Mouse (Mus musculus) CD4-positive naive resting alpha-beta T cell, adult 57 days (primary cell): Measurements from ENCODE around the gene Cnpy2. TPM values are rescaled to one million over a fixed set of nuclear protein-coding genes. Genes with fewer than 3 reads are reported as not detected.

Source experiments
- total RNA-seq: library from RNA; stranded (reverse); gene quantifications from one replicate; pipeline ENCODE4 v1.2.4, GENCODE M21; 2023

Gene Cnpy2
- 29.1 TPM for total RNA-seq

GRCm38 (mm10) chr10:128322141-128323108, at the start of gene Cnpy2:
Gene Cnpy2 (plus strand): TSS chr10:128322459.

GRCm38 (mm10) chr10:128298702-128299171, 23.5 kb upstream of the Cnpy2 start, which contains the start of gene Il23a:
Gene Il23a (minus strand): TSS chr10:128298752.

GRCm38 (mm10) chr10:128303126-128304021, 18.9 kb upstream of the Cnpy2 start, which contains the start of gene Pan2:
Gene Pan2 (plus strand): TSS chr10:128303335.

GRCm38 (mm10) chr10:128337306-128338181, 15.3 kb downstream of the Cnpy2 start, which contains the start of gene Cs:
Gene Cs (plus strand): TSS chr10:128337734.

GRCm38 (mm10) chr10:128368402-128369217, 46.4 kb downstream of the Cnpy2 start, which contains the start of gene Coq10a:
Gene Coq10a (minus strand): TSS chr10:128368997.

GRCm38 (mm10) chr10:128376455-128377211, 54.4 kb downstream of the Cnpy2 start, which contains the start of gene Ankrd52:
Gene Ankrd52 (plus strand): TSS chr10:128377115.

Other genes with a start within 250 kb of the Cnpy2 start
- gene Atp5b, start 239.2 kb upstream of the Cnpy2 start, total RNA-seq, result 586 TPM
- 125 TPM for gene Baz2a, start 230.9 kb upstream of the Cnpy2 start, total RNA-seq
- 49.3 TPM for gene Rbms2, start 142.2 kb upstream of the Cnpy2 start, total RNA-seq
- not detected for gene Gls2, start 128.0 kb upstream of the Cnpy2 start, total RNA-seq
- 16.1 TPM for gene Spryd4, start 110.7 kb upstream of the Cnpy2 start, total RNA-seq
- gene Mip, start 96.6 kb upstream of the Cnpy2 start, total RNA-seq, result not detected
- 30.5 TPM for gene Timeless, start 90.4 kb upstream of the Cnpy2 start, total RNA-seq
- gene Apon, start 68.4 kb upstream of the Cnpy2 start, total RNA-seq, result not detected
- not detected for gene Apof, start 53.8 kb upstream of the Cnpy2 start, total RNA-seq
- gene Stat2, start 51.9 kb upstream of the Cnpy2 start, total RNA-seq, result 64.0 TPM
- not detected for gene Il23a, start 23.7 kb upstream of the Cnpy2 start, total RNA-seq
- 41.8 TPM for gene Pan2, start 19.1 kb upstream of the Cnpy2 start, total RNA-seq
- gene Cs, start 15.3 kb downstream of the Cnpy2 start, total RNA-seq, result 90.9 TPM
- 27.2 TPM for gene Coq10a, start 46.5 kb downstream of the Cnpy2 start, total RNA-seq
- 51.7 TPM for gene Ankrd52, start 54.7 kb downstream of the Cnpy2 start, total RNA-seq
- not detected for gene Slc39a5, start 78.8 kb downstream of the Cnpy2 start, total RNA-seq
- gene Nabp2, start 89.0 kb downstream of the Cnpy2 start, total RNA-seq, result 39.4 TPM
- 28.5 TPM for gene Rnf41, start 89.2 kb downstream of the Cnpy2 start, total RNA-seq
- 126 TPM for gene Smarcc2, start 136.8 kb downstream of the Cnpy2 start, total RNA-seq
- gene Myl6, start 171.7 kb downstream of the Cnpy2 start, total RNA-seq, result 738 TPM
- gene Myl6b, start 176.2 kb downstream of the Cnpy2 start, total RNA-seq, result not detected
- 269 TPM for gene Esyt1, start 203.4 kb downstream of the Cnpy2 start, total RNA-seq
- 34.6 TPM for gene Zc3h10, start 225.3 kb downstream of the Cnpy2 start, total RNA-seq
- 4,129 TPM for gene Rpl41, start 226.8 kb downstream of the Cnpy2 start, total RNA-seq
- 68.6 TPM for gene Pa2g4, start 243.5 kb downstream of the Cnpy2 start, total RNA-seq